Mouse (Mus musculus) kidney, embryonic 16.5 days (tissue): Measurements from ENCODE around the gene Serpina3i. TPM values are rescaled to one million over a fixed set of nuclear protein-coding genes. Genes with fewer than 3 reads are reported as not detected.
"Not testable (repeated sequence)": the region's sequence is repeated elsewhere in the genome, so short reads cannot be mapped to it uniquely, and the experiment has no call there.

ENCODE experiments used
- ATAC-seq: fragments of 200-750 bp; cut with Nextera tagmentation; 2 replicates; pipeline ENCODE4 v1.8.0; 2017; ENCODE audit warnings: moderate TSS enrichment; ENCODE audit not compliant: low FRiP score, low TSS enrichment
- H3K27ac ChIP-seq: fragments of 300-500 bp; sonication (generic); 2 replicates; pipeline ENCODE4 v1.5.1; 2014; ENCODE audit warnings: low read length
- H3K27me3 ChIP-seq: fragments of 300-500 bp; sonication (generic); 2 replicates; pipeline ENCODE4 v1.6.1; 2014; ENCODE audit warnings: low read length, control low read depth, mixed read lengths; ENCODE audit not compliant: insufficient read depth
- H3K36me3 ChIP-seq: fragments of 300-500 bp; sonication (generic); 2 replicates; pipeline ENCODE4 v1.6.1; 2014; ENCODE audit warnings: low read length, control low read depth, mixed read lengths; ENCODE audit not compliant: insufficient read depth
- H3K4me1 ChIP-seq: fragments of 300-500 bp; sonication (generic); 2 replicates; pipeline ENCODE4 v1.6.1; 2014; ENCODE audit warnings: low read length, control low read depth, mixed read lengths; ENCODE audit not compliant: insufficient read depth
- H3K4me2 ChIP-seq: fragments of 300-500 bp; sonication (generic); replicated peaks from 2 replicates; pipeline ENCODE4 v1.6.1; 2014; ENCODE audit warnings: low read depth, low read length
- H3K4me3 ChIP-seq: fragments of 300-500 bp; sonication (generic); 2 replicates; pipeline ENCODE4 v1.5.1; 2014; ENCODE audit warnings: mild to moderate bottlenecking, low read length
- H3K9ac ChIP-seq: fragments of 300-500 bp; sonication (generic); replicated peaks from 2 replicates; pipeline ENCODE4 v1.6.1; 2014; ENCODE audit warnings: low read length
- H3K9me3 ChIP-seq: fragments of 300-500 bp; sonication (generic); 2 replicates; pipeline ENCODE4 v1.6.1; 2016; ENCODE audit warnings: low read length, control low read depth
- WGBS: fragments of 180-500 bp; shearing (Covaris S2); extraction: QIAGEN DNeasy Blood & Tissue Kit; methylation state at CpG from one replicate; pipeline ENCODE4 v1.1.7; 2014; 5-methylcytosine and 5-hydroxymethylcytosine counted together
- polyA plus RNA-seq: library from polyadenylated mRNA; unstranded; fragments of >200 nt; fragmentation: Nextera tagmentation; extraction: Ambion mirVana; gene quantifications from 2 replicates; pipeline ENCODE4 v1.2.1, GENCODE M21; 2015

Gene Serpina3i
- 0.19 and 0.21 TPM in 2 replicates for polyA plus RNA-seq

GRCm38 (mm10) chr12:104262863-104263262 lies at the start of gene Serpina3i:
Gene Serpina3i (plus strand): TSS chr12:104263122.
- no peaks in the 10 kb centered on the region for H3K4me1 ChIP-seq
- H3K36me3 ChIP-seq, result no peaks in the 10 kb centered on the region
- H3K27me3 ChIP-seq, result no peaks in the 10 kb centered on the region
- H3K9me3 ChIP-seq, result no peaks in the 10 kb centered on the region
- no peak for ATAC-seq
- no peak within 1 kb of the TSS for H3K4me2 ChIP-seq
- no peak within 1 kb of the TSS for H3K4me3 ChIP-seq
- H3K9ac ChIP-seq, result no peak within 1 kb of the TSS
- H3K27ac ChIP-seq, result no peak within 1 kb of the TSS

- no peak for ATAC-seq
- Histone ChIP-seq H3K4me1 (no peaks in the 10 kb centered on the region), H3K27me3 (no peaks in the 10 kb centered on the region), H3K9me3 (no peaks in the 10 kb centered on the region), H3K9ac (no peak overlapping the region), H3K4me2 (no peak overlapping the region), H3K36me3 (no peaks in the 10 kb centered on the region), H3K4me3 (no peak overlapping the region), H3K27ac (no peak overlapping the region)
- WGBS, result 60% methylated on average over 2 of the region's 2 CpGs
These were observed 49.1 kb upstream of the Serpina3i start for GRCm38 (mm10) chr12:104213689-104214444.

GRCm38 (mm10) chr12:104214445-104214753 lies 48.5 kb upstream of the Serpina3i start, which contains the start of gene Serpina3f:
Gene Serpina3f (plus strand): TSS chr12:104214544.
- no peaks in the 10 kb centered on the region for H3K9me3 ChIP-seq
- H3K36me3 ChIP-seq, result no peaks in the 10 kb centered on the region
- no peaks in the 10 kb centered on the region for H3K27me3 ChIP-seq
- no peak for ATAC-seq
- no peak within 1 kb of the TSS for H3K27ac ChIP-seq
- no peak within 1 kb of the TSS for H3K4me2 ChIP-seq
- 72% methylated on average over 1 of the region's 1 CpGs for WGBS
- H3K4me1 ChIP-seq, result no peaks in the 10 kb centered on the region
- no peak within 1 kb of the TSS for H3K9ac ChIP-seq
- H3K4me3 ChIP-seq, result no peak within 1 kb of the TSS

GRCm38 (mm10) chr12:104215249-104215648 lies 47.7 kb upstream of the Serpina3i start:
- Histone ChIP-seq H3K27ac (no peak overlapping the region), H3K9me3 (no peaks in the 10 kb centered on the region), H3K9ac (no peak overlapping the region), H3K4me3 (no peak overlapping the region), H3K36me3 (no peaks in the 10 kb centered on the region), H3K4me2 (no peak overlapping the region), H3K27me3 (no peaks in the 10 kb centered on the region), H3K4me1 (no peaks in the 10 kb centered on the region)
- ATAC-seq, result no peak
- WGBS, result 80% methylated on average over 1 of the region's 1 CpGs

GRCm38 (mm10) chr12:104221616-104222015 lies 41.3 kb upstream of the Serpina3i start:
- whole genome bisulfite sequencing, result 59% methylated on average over 1 of the region's 1 CpGs
- no peak for ATAC-seq
- H3K4me2 ChIP-seq, result no peak overlapping the region
- no peak overlapping the region for H3K4me3 ChIP-seq
- no peak overlapping the region for H3K9ac ChIP-seq
- no peaks in the 10 kb centered on the region for H3K4me1 ChIP-seq
- H3K27me3 ChIP-seq, result no peaks in the 10 kb centered on the region
- H3K36me3 ChIP-seq, result no peaks in the 10 kb centered on the region
- H3K27ac ChIP-seq, result no peak overlapping the region
- no peaks in the 10 kb centered on the region for H3K9me3 ChIP-seq

GRCm38 (mm10) chr12:104223690-104224089 lies 39.2 kb upstream of the Serpina3i start:
- Histone ChIP-seq H3K4me2 (no peak overlapping the region), H3K27ac (no peak overlapping the region), H3K4me1 (no peaks in the 10 kb centered on the region), H3K36me3 (no peaks in the 10 kb centered on the region), H3K4me3 (no peak overlapping the region), H3K9me3 (no peaks in the 10 kb centered on the region), H3K27me3 (no peaks in the 10 kb centered on the region), H3K9ac (no peak overlapping the region)
- 28% methylated on average over 1 of the region's 1 CpGs for WGBS
- ATAC-seq, result no peak

- H3K4me2 ChIP-seq, result no peak overlapping the region
- WGBS, result 72% methylated on average over 7 of the region's 7 CpGs
- ATAC-seq, result no peak
- H3K9me3 ChIP-seq, result no peaks in the 10 kb centered on the region
- no peak overlapping the region for H3K9ac ChIP-seq
- no peaks in the 10 kb centered on the region for H3K4me1 ChIP-seq
- H3K27ac ChIP-seq, result no peak overlapping the region
- H3K4me3 ChIP-seq, result no peak overlapping the region
- H3K27me3 ChIP-seq, result no peaks in the 10 kb centered on the region
- H3K36me3 ChIP-seq, result no peaks in the 10 kb centered on the region
These were observed 38.2 kb upstream of the Serpina3i start for GRCm38 (mm10) chr12:104224598-104225300.

GRCm38 (mm10) chr12:104230762-104231161 lies 32.2 kb upstream of the Serpina3i start:
- Histone ChIP-seq H3K4me1 (0 out of 2 replicates have a peak, but pooled peaks cover 6% of the 10 kb centered on the region), H3K4me2 (no peak overlapping the region), H3K27me3 (no peaks in the 10 kb centered on the region), H3K27ac (no peak overlapping the region), H3K9me3 (no peaks in the 10 kb centered on the region), H3K9ac (no peak overlapping the region), H3K36me3 (no peaks in the 10 kb centered on the region), H3K4me3 (no peak overlapping the region)
- no peak for ATAC-seq
- WGBS, result 69% methylated on average over 2 of the region's 2 CpGs

GRCm38 (mm10) chr12:104235915-104236314 lies 27.0 kb upstream of the Serpina3i start, which contains the start of gene Serpina3g:
Gene Serpina3g (plus strand): TSS chr12:104236245.
- Histone ChIP-seq H3K4me1 (0 out of 2 replicates have a peak, but pooled peaks cover 9% of the 10 kb centered on the region), H3K4me3 (no peak within 1 kb of the TSS), H3K9me3 (no peaks in the 10 kb centered on the region), H3K27me3 (no peaks in the 10 kb centered on the region), H3K9ac (no peak within 1 kb of the TSS), H3K36me3 (no peaks in the 10 kb centered on the region), H3K4me2 (peak within 1 kb of the TSS; percentile 32), H3K27ac (peak within 1 kb of the TSS; percentile 49)
- peak; percentile 79 for ATAC-seq
- 26% methylated on average over 5 of the region's 5 CpGs for WGBS

GRCm38 (mm10) chr12:104238048-104238447 lies 24.9 kb upstream of the Serpina3i start:
- not testable (repeated sequence) for H3K36me3 ChIP-seq, H3K9me3 ChIP-seq, H3K9ac ChIP-seq, H3K27ac ChIP-seq, H3K4me2 ChIP-seq, H3K4me1 ChIP-seq, H3K4me3 ChIP-seq, ATAC-seq, H3K27me3 ChIP-seq
- WGBS, result 96% methylated on average over 1 of the region's 1 CpGs
